Mouse (Mus musculus) kidney, postnatal 0 days (tissue): ENCODE measurements at regions not wholly inside any gene's neighbourhood (a gene's known extent, or its start where the extent isn't known, plus 50 kb on each side); places are given as distances from the start of the nearest gene placed in this dataset.
A peak's percentile ranks its signal among the peaks of the same experiment; 100 is the strongest.

Experiments
- ATAC-seq: fragments of 200-750 bp; cut with Nextera tagmentation; replicated peaks from 2 replicates; pipeline ENCODE4 v1.8.0; 2017; ENCODE audit warnings: low read depth, moderate number of reproducible peaks, moderate TSS enrichment, moderate library complexity; ENCODE audit not compliant: low FRiP score
- DNase-seq: peaks from one replicate; pipeline ENCODE4 v3.0.0-alpha.2; 2016; ENCODE audit warnings: low spot score
- H3K27ac ChIP-seq: fragments of 300-500 bp; sonication (generic); 2 replicates; pipeline ENCODE4 v1.5.1; 2014; ENCODE audit warnings: mild to moderate bottlenecking
- H3K27me3 ChIP-seq: fragments of 300-500 bp; sonication (generic); 2 replicates; pipeline ENCODE4 v1.6.1; 2014; ENCODE audit warnings: low read length, mixed read lengths; ENCODE audit not compliant: insufficient read depth
- H3K36me3 ChIP-seq: fragments of 300-500 bp; sonication (generic); 2 replicates; pipeline ENCODE4 v1.6.1; 2014; ENCODE audit warnings: low read length, mixed read lengths; ENCODE audit not compliant: insufficient read depth
- H3K4me1 ChIP-seq: fragments of 300-500 bp; sonication (generic); replicated peaks from 2 replicates; pipeline ENCODE4 v1.6.1; 2014; ENCODE audit warnings: antibody characterized with exemption, low read length, mixed read lengths; ENCODE audit not compliant: insufficient read depth
- H3K4me2 ChIP-seq: fragments of 300-500 bp; sonication (generic); 2 replicates; pipeline ENCODE4 v1.6.1; 2014; ENCODE audit warnings: mild to moderate bottlenecking, low read length, moderate library complexity, mixed read lengths
- H3K4me3 ChIP-seq: fragments of 300-500 bp; sonication (generic); replicated peaks from 2 replicates; pipeline ENCODE4 v1.5.1; 2014; ENCODE audit warnings: low read depth, low read length
- H3K9ac ChIP-seq: fragments of 300-500 bp; sonication (generic); 2 replicates; pipeline ENCODE4 v1.6.1; 2014; ENCODE audit warnings: low read depth, low read length
- H3K9me3 ChIP-seq: fragments of 300-500 bp; sonication (generic); replicated peaks from 2 replicates; pipeline ENCODE4 v1.6.1; 2016; ENCODE audit warnings: low read length, inconsistent platforms, mixed read lengths
- CTCF ChIP-seq: IDR thresholded peaks from 2 replicates; pipeline ENCODE4 v1.5.1; 2016; ENCODE audit warnings: antibody characterized with exemption, low read depth, mild to moderate bottlenecking, moderate library complexity
- WGBS: fragments of 180-500 bp; shearing (Covaris S2); extraction: QIAGEN DNeasy Blood & Tissue Kit; methylation state at CpG from one replicate; pipeline ENCODE4 v1.1.7; 2014; 5-methylcytosine and 5-hydroxymethylcytosine counted together

DNA sequence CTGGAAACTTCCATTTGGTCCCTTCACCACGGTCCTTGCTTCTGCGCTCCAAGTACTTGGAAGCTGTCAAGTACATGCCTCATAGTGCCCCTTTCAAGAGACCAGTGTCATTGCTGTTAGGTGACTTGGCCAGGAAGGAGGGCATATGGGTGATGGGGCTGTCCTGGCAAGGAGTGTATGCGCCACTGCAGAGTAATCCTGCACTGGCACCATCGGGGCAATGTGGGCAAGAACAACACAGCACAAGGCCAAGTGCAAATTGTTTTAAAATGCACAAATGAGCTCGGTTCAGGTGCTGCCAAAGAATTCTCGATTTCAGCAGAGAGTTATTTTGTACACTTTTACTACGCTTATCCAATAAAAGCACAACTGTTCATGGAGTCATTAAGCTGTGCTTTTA is 149.6 kb upstream of the Id2 start:
- Histone ChIP-seq H3K9me3 (no peaks in the 10 kb centered on the region), H3K27ac (no peak overlapping the region), H3K4me1 (peaks cover 4% of the 10 kb centered on the region; the same call in 1 of the 2 replicates), H3K4me2 (no peak overlapping the region), H3K27me3 (no peaks in the 10 kb centered on the region), H3K36me3 (no peaks in the 10 kb centered on the region), H3K4me3 (no peak overlapping the region), H3K9ac (no peak overlapping the region)
- no peak for ATAC-seq
- no peak for DNase-seq
- WGBS = 84% methylated on average over 7 of the region's 7 CpGs
- TF ChIP-seq CTCF = no peak

DNA sequence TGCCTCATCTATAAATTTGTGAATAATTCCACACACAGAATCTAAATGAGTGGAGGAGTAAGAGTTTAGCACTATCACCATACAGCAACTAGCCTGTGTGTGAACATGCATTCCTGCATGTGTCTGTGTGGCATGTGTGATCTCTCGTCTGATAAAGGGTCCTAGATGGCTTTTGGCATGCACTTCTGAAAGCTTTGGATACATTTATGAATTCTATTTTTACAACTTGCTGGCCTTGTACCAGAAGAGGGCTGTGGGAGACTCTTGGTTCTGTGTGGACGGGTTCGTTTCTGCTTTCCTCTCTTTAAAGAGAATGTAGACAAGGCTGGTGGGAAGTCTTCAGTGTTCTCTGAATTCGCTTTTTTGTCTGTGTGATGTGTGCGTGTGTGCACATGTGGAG is 148.7 kb upstream of the Id2 start:
- H3K9ac ChIP-seq = no peak overlapping the region
- TF ChIP-seq CTCF = no peak
- no peak overlapping the region for H3K4me2 ChIP-seq
- 61% methylated on average over 5 of the region's 5 CpGs for WGBS
- no peak for ATAC-seq
- H3K36me3 ChIP-seq = no peaks in the 10 kb centered on the region
- H3K27ac ChIP-seq = peak overlapping the region; percentile 51; the same call in 1 of the 2 replicates
- H3K4me1 ChIP-seq = peaks cover 4% of the 10 kb centered on the region; the same call in 1 of the 2 replicates
- no peaks in the 10 kb centered on the region for H3K9me3 ChIP-seq
- no peak overlapping the region for H3K4me3 ChIP-seq
- DNase-seq = peak; percentile 41
- no peaks in the 10 kb centered on the region for H3K27me3 ChIP-seq

DNA sequence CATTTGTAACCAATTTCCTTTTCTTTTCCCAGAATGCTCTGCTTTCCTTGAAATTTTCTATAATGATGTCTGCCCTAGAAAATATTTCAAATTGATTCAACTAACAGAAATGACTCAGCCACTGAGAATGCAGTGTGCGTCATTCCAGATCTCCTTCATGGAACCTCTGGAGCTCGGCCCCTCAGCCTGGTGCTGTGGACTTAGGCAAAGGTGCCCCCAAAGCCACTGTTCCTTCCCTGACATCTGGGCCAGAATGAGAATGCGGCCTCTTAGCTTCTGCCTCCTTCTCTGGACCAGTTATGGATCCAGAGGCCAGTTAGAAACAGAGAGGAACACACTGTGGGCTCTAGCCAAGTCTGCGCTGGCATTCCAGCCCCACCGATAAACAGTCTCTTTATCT is 148.3 kb upstream of the Id2 start:
- H3K27ac ChIP-seq = peak overlapping the region; percentile 51
- TF ChIP-seq CTCF = no peak
- WGBS = 65% methylated on average over 5 of the region's 5 CpGs
- H3K9ac ChIP-seq = no peak overlapping the region
- DNase-seq = no peak
- H3K4me2 ChIP-seq = no peak overlapping the region
- H3K4me1 ChIP-seq = peaks cover 4% of the 10 kb centered on the region; the same call in 1 of the 2 replicates
- H3K4me3 ChIP-seq = no peak overlapping the region
- H3K9me3 ChIP-seq = no peaks in the 10 kb centered on the region
- ATAC-seq = no peak
- H3K36me3 ChIP-seq = no peaks in the 10 kb centered on the region
- H3K27me3 ChIP-seq = no peaks in the 10 kb centered on the region

DNA sequence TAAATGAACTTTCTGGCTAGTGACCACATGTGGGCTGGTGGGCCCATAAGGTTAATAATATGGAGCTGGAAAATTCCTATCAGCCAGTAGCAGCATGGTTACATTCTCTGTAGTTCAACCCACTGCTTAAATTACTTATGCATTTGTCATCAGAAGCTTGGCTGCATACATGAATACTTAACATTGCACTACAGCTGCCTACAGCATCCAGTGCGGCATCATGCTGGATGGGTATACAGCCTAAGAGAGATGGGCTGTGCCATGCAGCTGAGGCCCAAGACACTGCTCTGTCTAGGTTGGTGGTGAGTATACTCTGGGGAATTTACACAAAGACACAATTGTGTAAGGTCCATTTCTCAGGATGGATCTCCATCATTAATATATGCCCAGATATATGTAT is 147.7 kb upstream of the Id2 start:
- Histone ChIP-seq H3K4me2 (no peak overlapping the region), H3K36me3 (no peaks in the 10 kb centered on the region), H3K9me3 (no peaks in the 10 kb centered on the region), H3K4me1 (peaks cover 3% of the 10 kb centered on the region; the same call in 1 of the 2 replicates), H3K9ac (no peak overlapping the region), H3K27me3 (no peaks in the 10 kb centered on the region), H3K4me3 (no peak overlapping the region), H3K27ac (no peak overlapping the region)
- no peak for DNase-seq
- no peak; the same call in 1 of the 2 replicates for ATAC-seq
- 88% methylated on average over 1 of the region's 1 CpGs for WGBS
- TF ChIP-seq CTCF = no peak

DNA sequence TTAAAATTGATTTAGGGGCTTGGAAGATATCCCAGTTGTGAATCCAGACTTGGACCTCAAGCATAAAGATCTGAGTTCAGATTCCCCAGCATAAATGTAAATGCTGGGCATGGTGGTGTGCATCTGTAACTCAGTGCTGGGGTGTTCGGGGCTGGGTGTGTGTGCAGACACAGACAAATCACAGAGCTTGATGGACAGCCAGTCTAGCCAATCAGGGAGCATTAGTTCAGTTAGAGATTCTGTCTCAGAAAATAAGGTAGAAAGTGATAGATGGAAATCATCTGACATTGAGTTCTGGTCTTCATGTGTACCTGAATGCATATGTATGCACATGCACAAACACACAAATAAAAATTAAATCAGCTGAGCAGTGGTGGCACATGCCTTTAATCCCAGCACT is 147.0 kb upstream of the Id2 start:
- no peak overlapping the region for H3K4me2 ChIP-seq
- WGBS = 66% methylated on average over 1 of the region's 1 CpGs
- DNase-seq = no peak

DNA sequence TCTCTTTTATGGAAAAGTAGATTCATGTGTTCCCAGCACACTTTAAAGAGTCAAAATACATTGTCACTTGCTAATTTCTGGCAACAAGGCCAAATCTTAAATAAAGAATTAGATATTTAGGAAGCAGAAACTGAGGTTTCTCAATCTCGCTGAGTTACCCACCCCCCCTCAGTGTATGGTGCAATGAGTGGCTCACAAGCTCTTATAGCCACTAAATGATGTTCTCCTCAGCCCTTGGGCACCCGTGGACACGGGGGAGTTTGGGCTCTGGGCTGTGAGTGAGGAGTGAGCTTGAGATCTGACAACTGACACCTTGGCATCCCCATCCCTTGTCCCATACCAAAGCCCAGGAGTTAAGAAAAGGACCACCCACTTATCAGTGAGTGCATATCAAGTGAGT is 145.4 kb upstream of the Id2 start:
- Histone ChIP-seq H3K4me2 (no peak overlapping the region), H3K4me1 (no peaks in the 10 kb centered on the region; the same call in 1 of the 2 replicates), H3K27me3 (no peaks in the 10 kb centered on the region), H3K36me3 (no peaks in the 10 kb centered on the region), H3K27ac (no peak overlapping the region), H3K4me3 (no peak overlapping the region), H3K9ac (no peak overlapping the region), H3K9me3 (no peaks in the 10 kb centered on the region)
- no peak for TF ChIP-seq CTCF
- ATAC-seq = no peak
- no peak for DNase-seq
- WGBS = 48% methylated on average over 3 of the region's 3 CpGs

More for the DNA sequence above, 147.0 kb upstream of the Id2 start:
- H3K9ac ChIP-seq = no peak overlapping the region
- H3K4me3 ChIP-seq = no peak overlapping the region
- no peak for TF ChIP-seq CTCF
- no peaks in the 10 kb centered on the region; the same call in 1 of the 2 replicates for H3K4me1 ChIP-seq
- ATAC-seq = no peak
- H3K27me3 ChIP-seq = no peaks in the 10 kb centered on the region
- H3K36me3 ChIP-seq = no peaks in the 10 kb centered on the region
- no peaks in the 10 kb centered on the region for H3K9me3 ChIP-seq
- H3K27ac ChIP-seq = no peak overlapping the region

DNA sequence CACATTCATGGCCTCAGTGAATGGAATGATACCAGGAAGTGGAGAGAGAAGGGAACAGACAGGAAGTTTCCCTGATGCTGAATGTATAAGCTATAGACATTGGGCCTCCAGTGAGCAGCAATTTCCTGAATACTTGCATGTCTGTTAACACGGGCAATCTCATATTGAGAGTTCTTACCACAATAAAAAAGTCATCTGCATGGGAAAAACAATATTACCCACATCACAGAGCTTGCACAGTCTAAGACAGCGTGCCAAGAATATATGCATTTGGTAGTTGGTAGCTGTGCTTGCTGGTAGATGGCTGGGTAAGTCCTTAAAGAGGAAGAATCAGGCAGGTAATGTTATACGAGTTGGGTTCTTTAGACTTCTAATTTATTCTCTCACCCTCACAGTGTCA is 144.7 kb upstream of the Id2 start:
- Histone ChIP-seq H3K9me3 (no peaks in the 10 kb centered on the region), H3K36me3 (no peaks in the 10 kb centered on the region), H3K27ac (no peak overlapping the region), H3K27me3 (no peaks in the 10 kb centered on the region), H3K4me2 (no peak overlapping the region), H3K9ac (no peak overlapping the region), H3K4me1 (no peaks in the 10 kb centered on the region; the same call in 1 of the 2 replicates), H3K4me3 (no peak overlapping the region)
- TF ChIP-seq CTCF = no peak
- WGBS = 82% methylated on average over 3 of the region's 3 CpGs
- ATAC-seq = no peak
- DNase-seq = no peak
